Mouse (Mus musculus) olfactory bulb, adult 2 months (tissue): ENCODE results near the gene Asic2. TPM values are rescaled to one million over a fixed set of nuclear protein-coding genes. Genes with fewer than 3 reads are reported as not detected.

Experiments
- H3K27ac ChIP-seq: fragments of 200-500 bp; 2 replicates; pipeline ENCODE4 v1.5.1; 2012; ENCODE audit warnings: low read depth, low read length; ENCODE audit not compliant: insufficient read depth
- H3K4me1 ChIP-seq: fragments of 200-500 bp; 2 replicates; pipeline ENCODE4 v1.6.1; 2012; ENCODE audit warnings: low read length; ENCODE audit not compliant: control insufficient read depth, insufficient read depth
- H3K4me3 ChIP-seq: fragments of 200-500 bp; 2 replicates; pipeline ENCODE4 v1.5.1; 2012; ENCODE audit warnings: mild to moderate bottlenecking, low read depth, low read length, moderate library complexity; ENCODE audit not compliant: insufficient read depth
- CTCF ChIP-seq: fragments of 200-500 bp; IDR thresholded peaks from 2 replicates; pipeline ENCODE4 v1.5.1; 2012; ENCODE audit warnings: low read depth, mild to moderate bottlenecking, low read length, moderate library complexity; ENCODE audit not compliant: insufficient read depth
- POLR2A ChIP-seq: fragments of 200-500 bp; IDR thresholded peaks from 2 replicates; pipeline ENCODE4 v1.6.1; 2012; ENCODE audit warnings: mild to moderate bottlenecking, low read depth, low read length, moderate library complexity; ENCODE audit not compliant: insufficient read depth
- WGBS: fragments of 180-500 bp; shearing (Covaris S2); methylation state at CpG from one replicate; pipeline ENCODE4 v1.1.7; 2018; 5-methylcytosine and 5-hydroxymethylcytosine counted together
- polyA plus RNA-seq: library from polyadenylated mRNA; stranded (reverse); fragments of >200 nt; gene quantifications from 2 replicates; pipeline ENCODE4 v1.2.4, GENCODE M21; 2012; ENCODE audit warnings: low replicate concordance; ENCODE audit not compliant: missing spikeins, insufficient read depth, insufficient read length

Gene Asic2
- polyA plus RNA-seq, 1 experiment = not detected

DNA sequence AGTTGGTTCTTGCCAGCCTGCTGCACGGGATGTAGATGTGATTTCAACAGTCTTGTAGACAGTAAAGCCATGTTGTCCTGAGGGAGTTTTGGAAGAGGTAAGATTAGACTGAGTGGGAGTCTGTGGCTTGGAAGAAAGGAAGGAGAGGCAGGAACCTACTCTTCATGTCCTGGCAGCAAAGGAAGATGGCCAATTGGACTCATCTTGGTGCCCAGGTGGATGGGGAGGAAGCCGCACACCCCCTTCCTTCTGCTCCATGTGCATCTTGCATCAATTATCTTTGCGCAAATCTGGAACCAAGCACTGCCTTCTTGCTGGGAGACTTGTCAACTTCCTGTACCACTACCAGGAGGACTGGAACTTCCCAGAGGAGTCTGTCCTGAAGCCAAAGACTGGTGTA is 403.4 kb downstream of the Asic2 start:
- 86% methylated on average over 3 of the region's 3 CpGs for WGBS
- Histone ChIP-seq H3K27ac (no peak overlapping the region), H3K4me3 (no peak overlapping the region), H3K4me1 (no peaks in the 10 kb centered on the region)
- TF ChIP-seq POLR2A (no peak), CTCF (no peak)

DNA sequence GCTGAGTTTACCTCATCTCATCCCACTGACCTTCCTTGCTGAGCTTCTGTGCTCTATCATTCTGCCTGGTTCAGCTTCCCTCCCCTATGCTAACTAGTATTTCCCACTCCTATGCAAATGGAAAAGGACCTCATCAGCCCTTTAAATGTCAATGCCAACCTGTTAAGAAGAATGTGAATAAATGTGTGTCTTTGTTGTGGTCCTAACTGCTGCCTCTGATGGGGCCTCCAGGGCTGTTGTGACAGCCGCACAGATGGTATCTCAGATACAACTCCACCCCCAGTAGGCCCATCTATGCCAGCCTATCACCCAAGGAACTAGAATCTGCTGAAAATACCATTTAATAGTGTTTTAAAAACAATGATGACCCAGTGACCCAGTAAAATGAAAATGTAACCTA is 407.9 kb downstream of the Asic2 start:
- H3K4me1 ChIP-seq = no peaks in the 10 kb centered on the region
- no peak overlapping the region for H3K4me3 ChIP-seq
- WGBS = 66% methylated on average over 1 of the region's 1 CpGs
- TF ChIP-seq POLR2A (no peak), CTCF (no peak)
- no peak overlapping the region for H3K27ac ChIP-seq

DNA sequence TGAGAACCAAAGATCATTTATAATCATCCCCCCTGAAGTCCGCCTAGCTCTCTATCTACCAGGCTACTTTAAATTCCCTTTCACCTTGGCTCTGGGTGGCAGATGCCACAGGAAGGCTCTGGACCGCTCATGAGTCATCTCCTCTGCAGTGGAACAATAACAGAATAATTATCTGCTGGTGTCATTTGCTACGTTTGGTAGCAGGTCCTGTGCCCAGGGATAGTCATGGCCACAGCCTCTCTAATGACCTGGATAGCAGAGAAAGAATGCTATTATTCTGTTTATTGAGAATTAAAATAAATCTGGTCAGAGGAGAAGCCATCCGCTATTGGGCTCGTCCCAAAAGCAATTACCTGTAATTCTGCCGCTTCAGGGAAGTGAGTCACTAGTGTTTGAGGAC is 425.1 kb downstream of the Asic2 start:
- Histone ChIP-seq H3K27ac (no peak overlapping the region), H3K4me3 (no peak overlapping the region), H3K4me1 (no peaks in the 10 kb centered on the region)
- 74% methylated on average over 6 of the region's 6 CpGs for WGBS
- TF ChIP-seq POLR2A = no peak
- no peak for TF ChIP-seq CTCF

DNA sequence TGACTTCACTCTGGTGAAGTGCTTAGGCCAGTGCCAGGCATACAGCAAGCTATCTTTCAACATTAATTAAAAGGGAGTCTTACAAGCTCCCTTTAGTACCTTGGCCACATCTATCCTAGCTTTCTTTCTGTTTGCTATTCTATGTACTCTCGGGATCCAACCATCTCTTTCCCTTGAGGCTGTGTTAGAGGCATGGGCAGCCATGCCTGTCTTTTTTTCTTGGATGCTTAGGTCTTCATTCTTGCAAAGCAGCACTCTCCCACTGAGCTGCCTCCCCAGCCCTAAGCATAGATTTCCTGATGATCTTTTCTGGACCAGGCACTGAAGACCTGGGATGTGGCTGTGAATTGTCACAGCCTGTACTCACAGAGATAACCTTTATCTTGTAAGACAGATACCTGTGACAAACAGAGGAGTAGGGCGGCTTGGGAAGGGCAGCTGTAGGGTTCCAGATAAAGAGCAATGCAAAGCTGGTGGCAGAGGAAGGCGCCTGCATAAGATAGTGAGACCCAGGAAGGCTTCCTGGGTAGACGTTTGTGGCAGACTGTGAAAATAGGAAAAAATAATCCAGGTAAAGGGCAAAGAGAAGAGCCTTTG is 433.0 kb downstream of the Asic2 start:
- WGBS = 75% methylated on average over 4 of the region's 4 CpGs
- TF ChIP-seq CTCF (no peak), POLR2A (no peak)
- Histone ChIP-seq H3K27ac (0 out of 2 replicates have a peak overlapping the region, but pooled peaks have one; percentile 28), H3K4me3 (no peak overlapping the region), H3K4me1 (no peaks in the 10 kb centered on the region; the same call in none of the 2 replicates)

DNA sequence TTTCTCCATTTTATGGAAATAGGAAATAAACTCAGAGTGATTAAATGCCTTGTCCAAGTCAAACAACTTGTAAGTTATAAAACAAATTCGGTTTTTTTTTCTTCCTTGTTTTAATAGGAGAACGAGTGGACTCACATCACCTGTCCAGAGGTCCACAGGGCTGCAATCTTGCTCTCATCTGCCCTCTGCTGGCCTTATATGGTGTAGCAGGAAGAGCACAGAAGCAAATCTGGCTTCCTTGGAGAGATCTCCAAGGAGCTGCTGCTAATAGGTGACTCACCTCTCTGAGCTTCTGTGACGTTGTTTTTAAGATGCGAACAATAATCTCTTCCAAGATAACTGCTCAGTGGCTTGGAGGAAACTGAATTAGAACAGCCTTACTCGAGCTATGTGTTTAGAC is 433.6 kb downstream of the Asic2 start:
- TF ChIP-seq POLR2A (no peak), CTCF (peak; percentile 34; the same call in 1 of the 2 replicates)
- no peaks in the 10 kb centered on the region; the same call in none of the 2 replicates for H3K4me1 ChIP-seq
- WGBS = 8% methylated on average over 5 of the region's 5 CpGs
- H3K4me3 ChIP-seq = no peak overlapping the region
- no peak overlapping the region for H3K27ac ChIP-seq

- no peak for TF ChIP-seq POLR2A
- no peak for TF ChIP-seq CTCF
- H3K4me1 ChIP-seq = no peaks in the 10 kb centered on the region; the same call in none of the 2 replicates
- no peak overlapping the region for H3K27ac ChIP-seq
- 36% methylated on average over 6 of the region's 6 CpGs for WGBS
- no peak overlapping the region for H3K4me3 ChIP-seq
Measured at GRCm38 (mm10) chr11:81531906-81532305, 436.4 kb downstream of the Asic2 start.

DNA sequence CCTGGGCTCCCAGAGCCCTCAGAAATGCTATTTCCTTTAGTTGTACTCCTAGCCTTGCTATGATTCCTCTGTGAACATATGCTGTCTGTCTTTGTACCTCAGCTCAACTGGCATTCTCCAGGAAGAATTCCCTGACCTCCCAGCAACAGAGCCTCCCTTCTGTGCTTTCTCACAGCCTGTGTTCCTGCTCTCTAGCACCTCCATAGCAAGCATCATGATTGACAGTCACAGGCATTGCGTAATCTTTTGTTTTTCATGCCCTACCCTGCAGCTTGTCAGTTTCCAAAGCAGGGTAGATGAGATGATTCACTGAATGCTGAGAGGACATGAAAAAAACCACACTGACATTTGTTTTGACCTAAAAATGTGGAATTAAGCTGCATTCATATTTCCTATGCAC is 445.3 kb downstream of the Asic2 start:
- no peak for TF ChIP-seq CTCF
- no peak for TF ChIP-seq POLR2A
- no peak overlapping the region for H3K4me3 ChIP-seq
- WGBS = 86% methylated on average over 1 of the region's 1 CpGs
- peaks cover 3% of the 10 kb centered on the region for H3K4me1 ChIP-seq
- no peak overlapping the region for H3K27ac ChIP-seq

GRCm38 (mm10) chr11:81521881-81522280 is 446.4 kb downstream of the Asic2 start:
- WGBS = 74% methylated on average over 4 of the region's 4 CpGs
- no peak overlapping the region for H3K4me3 ChIP-seq
- TF ChIP-seq CTCF = no peak
- H3K4me1 ChIP-seq = peaks cover 4% of the 10 kb centered on the region
- no peak overlapping the region for H3K27ac ChIP-seq

GRCm38 (mm10) chr11:81518001-81518955 is 450.0 kb downstream of the Asic2 start:
- H3K4me3 ChIP-seq = no peak overlapping the region
- no peak overlapping the region for H3K27ac ChIP-seq
- no peak for TF ChIP-seq POLR2A
- TF ChIP-seq CTCF = no peak
- WGBS = 37% methylated on average over 14 of the region's 14 CpGs
- H3K4me1 ChIP-seq = peaks cover 4% of the 10 kb centered on the region
